Mouse (Mus musculus) c-Kit-positive CD71-positive TER-119-positive erythroid progenitor cells, embryonic 14.5 days (primary cell): ENCODE data around the gene Tnnc1.

Source experiments
- DNase-seq: peaks from one replicate; pipeline ENCODE4 v3.0.0-alpha.2; 2013; ENCODE audit warnings: low spot score

The Tnnc1 gene

DNA sequence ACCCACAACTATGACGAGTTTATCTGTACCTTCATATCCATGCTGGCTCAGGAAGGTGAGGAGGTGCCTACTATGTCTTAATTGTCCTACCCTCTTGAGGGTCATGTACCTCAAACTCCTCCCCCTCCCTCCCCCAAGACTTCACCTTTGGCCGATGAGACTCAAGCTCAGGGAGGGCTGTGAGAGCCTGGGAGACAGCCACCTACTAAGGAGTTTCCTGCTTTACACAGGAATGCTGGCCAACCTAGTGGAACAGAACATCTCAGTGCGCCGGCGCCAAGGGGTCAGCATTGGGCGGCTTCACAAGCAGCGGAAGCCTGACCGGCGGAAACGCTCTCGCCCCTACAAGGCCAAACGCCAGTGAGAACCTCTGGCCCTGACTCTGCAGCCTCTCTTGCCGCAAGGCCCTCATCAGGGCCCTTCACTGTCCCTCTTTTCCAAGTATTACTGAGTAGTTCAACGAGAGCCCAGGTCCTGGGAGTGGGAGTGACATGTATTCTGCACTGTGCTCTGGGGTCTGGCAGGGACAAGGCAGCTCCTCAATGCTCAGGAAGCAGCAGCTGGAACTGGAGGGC is 50.5 kb downstream of the Tnnc1 start:
- no peak for DNase-seq

DNA sequence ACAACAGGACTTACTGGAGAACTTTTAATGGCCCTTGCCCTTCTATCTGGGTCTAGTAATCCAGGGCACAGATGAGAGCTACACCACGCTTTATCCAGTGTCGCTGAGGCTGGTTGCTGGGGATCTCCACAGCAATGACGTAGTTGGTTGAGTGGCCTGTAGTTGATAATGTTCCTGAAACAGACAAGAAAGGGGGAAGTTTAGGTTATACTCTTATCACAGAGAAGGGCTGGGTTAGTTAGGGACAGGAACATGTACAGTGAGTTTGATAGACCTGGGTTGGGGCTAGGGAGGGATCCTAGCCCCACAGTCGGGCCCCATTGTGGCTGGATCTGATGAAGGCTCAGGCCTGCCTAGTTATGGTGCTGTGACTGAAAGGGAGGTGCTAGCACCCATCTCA is 52.3 kb downstream of the Tnnc1 start:
- peak; percentile 85 for DNase-seq

DNA sequence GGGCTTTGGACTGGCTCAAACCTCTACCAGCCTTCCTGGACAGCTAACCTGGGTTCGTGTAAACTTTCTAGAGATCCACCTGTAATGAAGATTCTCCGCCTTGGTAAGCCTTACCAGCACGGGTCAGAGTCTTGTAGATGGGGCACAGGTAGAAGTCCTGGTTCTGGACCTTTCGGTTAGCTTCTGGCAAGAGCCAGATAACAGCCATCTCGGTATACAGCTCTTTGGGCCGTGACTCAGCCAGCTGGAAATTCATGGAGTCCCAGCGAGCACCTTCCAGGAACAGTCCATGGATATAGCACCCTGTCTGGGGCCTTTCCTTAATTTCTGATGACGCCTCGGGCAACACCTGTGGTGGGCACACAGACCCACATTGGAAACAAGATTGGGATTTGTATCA is 52.8 kb downstream of the Tnnc1 start:
- DNase-seq: peak; percentile 63
